Comparison of ENCODE assay signal across 9 mouse cellular contexts in the genomic region with DNA sequence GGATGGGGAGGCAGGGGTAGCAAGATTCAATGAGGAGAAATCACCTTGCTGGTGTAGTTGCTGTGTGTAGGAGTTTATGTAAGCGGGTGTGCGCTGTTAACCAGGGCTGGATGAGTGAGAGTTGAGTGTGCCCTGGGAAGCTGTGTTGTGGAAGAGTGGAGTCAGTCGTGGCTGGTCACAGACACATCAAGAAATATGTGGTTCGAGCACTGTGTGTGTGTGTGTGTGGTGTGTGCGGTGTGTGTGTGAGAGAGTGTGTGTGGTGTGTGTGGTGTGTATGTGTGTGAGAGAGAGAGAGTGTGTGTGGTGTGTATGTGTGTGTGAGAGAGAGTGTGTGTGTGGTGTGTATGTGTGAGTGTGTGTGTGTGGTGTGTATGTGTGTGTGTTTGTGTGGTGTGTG. TPM values are rescaled to one million over a fixed set of nuclear protein-coding genes. Genes with fewer than 3 reads are reported as not detected.
DNase-seq lines count a peak whose midpoint lies in the region; ATAC-seq lines count a peak whose summit lies in the region.
"Had no signal": no experiment of that assay in that cellular context is flagged by ENCODE, and none has a peak within 500 bp of the region (broad histone marks: within the 10 kb centered on the region; RNA-seq: fewer than 3 reads in every experiment).

No protein-coding gene starts in this region.

- no peak overlapping the region for H3K27ac ChIP-seq in kidney, embryonic 14.5 days (ENCODE audit: low read depth, low read length)
- no peak overlapping the region for H3K27ac ChIP-seq in embryonic facial prominence, embryonic 13.5 days
- H3K27ac ChIP-seq in hindbrain, embryonic 16.5 days (ENCODE audit: low read depth, low read length), result no peak overlapping the region
- no peak overlapping the region for H3K27ac ChIP-seq in midbrain, embryonic 15.5 days

- peak overlapping the region; percentile 29; the same call in 1 of the 2 replicates for H3K4me3 ChIP-seq in kidney, embryonic 14.5 days (ENCODE audit: low read length)
- H3K4me3 ChIP-seq in embryonic facial prominence, embryonic 13.5 days, result peak overlapping the region; percentile 45
- H3K4me3 ChIP-seq in hindbrain, embryonic 16.5 days (ENCODE audit: low read length), result peak overlapping the region; percentile 30
- H3K4me3 ChIP-seq in midbrain, embryonic 15.5 days, result no peak overlapping the region

- H3K4me1 ChIP-seq in kidney, embryonic 14.5 days (ENCODE audit: control insufficient read depth, insufficient read depth, low read length), result no peaks in the 10 kb centered on the region; the same call in 1 of the 2 replicates
- H3K4me1 ChIP-seq in embryonic facial prominence, embryonic 13.5 days, result peaks cover 24% of the 10 kb centered on the region
- peaks cover 11% of the 10 kb centered on the region for H3K4me1 ChIP-seq in hindbrain, embryonic 16.5 days (ENCODE audit: control insufficient read depth, insufficient read depth, low read depth, low read length)
- H3K4me1 ChIP-seq in midbrain, embryonic 15.5 days, result peaks cover 12% of the 10 kb centered on the region

- H3K9me3 ChIP-seq in kidney, embryonic 14.5 days (ENCODE audit: control insufficient read depth, low read length), result no peaks in the 10 kb centered on the region
- H3K9me3 ChIP-seq in embryonic facial prominence, embryonic 13.5 days, result no peaks in the 10 kb centered on the region
- H3K9me3 ChIP-seq in hindbrain, embryonic 16.5 days (ENCODE audit: control insufficient read depth, low read length), result no peaks in the 10 kb centered on the region
- H3K9me3 ChIP-seq in midbrain, embryonic 15.5 days, result no peaks in the 10 kb centered on the region

- H3K4me2 ChIP-seq in kidney, embryonic 14.5 days (replicated peaks; ENCODE audit: low read depth, low read length), result peak overlapping the region; percentile 47
- peak overlapping the region; percentile 69 for H3K4me2 ChIP-seq in embryonic facial prominence, embryonic 13.5 days
- H3K4me2 ChIP-seq in hindbrain, embryonic 16.5 days (ENCODE audit: low read length), result peak overlapping the region; percentile 59; the same call in 1 of the 2 replicates
- H3K4me2 ChIP-seq in midbrain, embryonic 15.5 days, result peak overlapping the region; percentile 45; the same call in 1 of the 2 replicates

- no peak overlapping the region for H3K9ac ChIP-seq in kidney, embryonic 14.5 days (ENCODE audit: low read depth, low read length)
- H3K9ac ChIP-seq in embryonic facial prominence, embryonic 13.5 days, result peak overlapping the region; percentile 69; the same call in 1 of the 2 replicates
- H3K9ac ChIP-seq in hindbrain, embryonic 16.5 days (ENCODE audit: low read depth, low read length), result no peak overlapping the region
- H3K9ac ChIP-seq in midbrain, embryonic 15.5 days, result no peak overlapping the region

- no peaks in the 10 kb centered on the region for H3K36me3 ChIP-seq in kidney, embryonic 14.5 days (ENCODE audit: control insufficient read depth, insufficient read depth, low read length)
- no peaks in the 10 kb centered on the region for H3K36me3 ChIP-seq in embryonic facial prominence, embryonic 13.5 days
- H3K36me3 ChIP-seq in hindbrain, embryonic 16.5 days (ENCODE audit: control insufficient read depth, insufficient read depth, low read length), result no peaks in the 10 kb centered on the region
- no peaks in the 10 kb centered on the region for H3K36me3 ChIP-seq in midbrain, embryonic 15.5 days (replicated peaks)

- 59% methylated on average over 5 of the region's 5 CpGs for WGBS in kidney, embryonic 14.5 days
- WGBS in embryonic facial prominence, embryonic 13.5 days, result 68% methylated on average over 5 of the region's 5 CpGs
- 62% methylated on average over 5 of the region's 5 CpGs for WGBS in hindbrain, embryonic 16.5 days
- WGBS in midbrain, embryonic 15.5 days, result 72% methylated on average over 5 of the region's 5 CpGs

- no peak for DNase-seq in kidney, adult 11 months
- DNase-seq in cerebellum, adult 11-12 months, result no peak
- DNase-seq in adrenal gland, adult 18-20 months (ENCODE audit: low spot score in 2 of 2), result no peak
- no peak for DNase-seq in gastrocnemius, postnatal 4 days (ENCODE audit: low spot score in 2 of 2)
- DNase-seq: adrenal gland, postnatal 25 days had no signal

- peak; percentile 13; the same call in 1 of the 2 replicates for ATAC-seq in kidney, embryonic 14.5 days (ENCODE audit: low FRiP score, low TSS enrichment)
- ATAC-seq in embryonic facial prominence, embryonic 13.5 days (ENCODE audit: insufficient number of reproducible peaks, insufficient read depth, low FRiP score, low TSS enrichment, low read depth), result no peak
- ATAC-seq in hindbrain, embryonic 16.5 days, result no peak
- ATAC-seq in midbrain, embryonic 15.5 days (replicated peaks), result no peak

- peaks cover 16% of the 10 kb centered on the region for H3K27me3 ChIP-seq in kidney, embryonic 14.5 days (ENCODE audit: control insufficient read depth, insufficient read depth, low read length)
- H3K27me3 ChIP-seq in embryonic facial prominence, embryonic 13.5 days, result peaks cover 53% of the 10 kb centered on the region
- H3K27me3 ChIP-seq in hindbrain, embryonic 16.5 days (replicated peaks; ENCODE audit: control insufficient read depth, insufficient read depth, low read length), result peaks cover 23% of the 10 kb centered on the region
- peaks cover 25% of the 10 kb centered on the region for H3K27me3 ChIP-seq in midbrain, embryonic 15.5 days (replicated peaks)

RNA-seq across cellular contexts. Expression of a gene that starts 1.8 kb away (rescaled TPM):
- polyA plus RNA-seq in kidney, embryonic 14.5 days (2014; fragmentation: Nextera tagmentation; extraction: Ambion mirVana), result 10.2 and 15.9 TPM in 2 replicates
- polyA plus RNA-seq in embryonic facial prominence, embryonic 13.5 days (2015; fragmentation: Nextera tagmentation; extraction: Ambion mirVana), result 6.7 and 7.2 TPM in 2 replicates
- 27.2 and 33.9 TPM in 2 replicates for polyA plus RNA-seq in hindbrain, embryonic 16.5 days (2015; fragmentation: Nextera tagmentation; extraction: Ambion mirVana)
- polyA plus RNA-seq in midbrain, embryonic 15.5 days (2015; fragmentation: Nextera tagmentation; extraction: Ambion mirVana), result 24.2 and 28.7 TPM in 2 replicates
- 10 to 100 TPM; 18.5 to 19.5 TPM for total RNA-seq in adrenal gland, adult 18-20 months (2021)
- total RNA-seq in gastrocnemius, postnatal 4 days (2021), result 10 to 100 TPM; 16.9 to 19.0 TPM

RNA-seq across cellular contexts. Expression of a gene that starts 12.5 kb away (rescaled TPM):
- 3.4 and 4.5 TPM in 2 replicates for polyA plus RNA-seq in kidney, embryonic 14.5 days (2014; fragmentation: Nextera tagmentation; extraction: Ambion mirVana)
- 4.7 and 4.9 TPM in 2 replicates for polyA plus RNA-seq in embryonic facial prominence, embryonic 13.5 days (2015; fragmentation: Nextera tagmentation; extraction: Ambion mirVana)
- 2.3 and 3.4 TPM in 2 replicates for polyA plus RNA-seq in hindbrain, embryonic 16.5 days (2015; fragmentation: Nextera tagmentation; extraction: Ambion mirVana)
- 1.3 and 1.6 TPM in 2 replicates for polyA plus RNA-seq in midbrain, embryonic 15.5 days (2015; fragmentation: Nextera tagmentation; extraction: Ambion mirVana)
- total RNA-seq in adrenal gland, adult 18-20 months (2021), result 10 to 100 TPM; 30.6 to 55.5 TPM
- 1 to 10 TPM; 1.1 to 2.7 TPM for total RNA-seq in gastrocnemius, postnatal 4 days (2021)

RNA-seq across cellular contexts. Expression of a gene that starts 19.5 kb away (rescaled TPM):
- 68.7 and 95.2 TPM in 2 replicates for polyA plus RNA-seq in kidney, embryonic 14.5 days (2014; fragmentation: Nextera tagmentation; extraction: Ambion mirVana)
- 50.1 and 59.3 TPM in 2 replicates for polyA plus RNA-seq in embryonic facial prominence, embryonic 13.5 days (2015; fragmentation: Nextera tagmentation; extraction: Ambion mirVana)
- 30.0 and 36.9 TPM in 2 replicates for polyA plus RNA-seq in hindbrain, embryonic 16.5 days (2015; fragmentation: Nextera tagmentation; extraction: Ambion mirVana)
- 22.0 and 22.7 TPM in 2 replicates for polyA plus RNA-seq in midbrain, embryonic 15.5 days (2015; fragmentation: Nextera tagmentation; extraction: Ambion mirVana)
- 10 to 100 TPM; 13.5 to 16.7 TPM for total RNA-seq in adrenal gland, adult 18-20 months (2021)
- total RNA-seq in gastrocnemius, postnatal 4 days (2021), result 10 to 100 TPM; 23.5 to 25.1 TPM

RNA-seq across cellular contexts. Expression of a gene that starts 28.6 kb away (rescaled TPM):
- polyA plus RNA-seq in kidney, embryonic 14.5 days (2014; fragmentation: Nextera tagmentation; extraction: Ambion mirVana), result not detected in 2 replicates
- not detected in 2 replicates for polyA plus RNA-seq in embryonic facial prominence, embryonic 13.5 days (2015; fragmentation: Nextera tagmentation; extraction: Ambion mirVana)
- polyA plus RNA-seq in hindbrain, embryonic 16.5 days (2015; fragmentation: Nextera tagmentation; extraction: Ambion mirVana), result 0.34 and 0.67 TPM in 2 replicates
- polyA plus RNA-seq in midbrain, embryonic 15.5 days (2015; fragmentation: Nextera tagmentation; extraction: Ambion mirVana), result 0.60 and 0.84 TPM in 2 replicates
- total RNA-seq in adrenal gland, adult 18-20 months (2021), result under 1 TPM in 1 of 2 experiments, not detected in 1; 0.46 TPM
- total RNA-seq in gastrocnemius, postnatal 4 days (2021), result not detected

RNA-seq across cellular contexts. Expression of a gene that starts 52.8 kb away (rescaled TPM):
- 33.7 and 47.7 TPM in 2 replicates for polyA plus RNA-seq in kidney, embryonic 14.5 days (2014; fragmentation: Nextera tagmentation; extraction: Ambion mirVana)
- polyA plus RNA-seq in embryonic facial prominence, embryonic 13.5 days (2015; fragmentation: Nextera tagmentation; extraction: Ambion mirVana), result 42.7 and 44.4 TPM in 2 replicates
- polyA plus RNA-seq in hindbrain, embryonic 16.5 days (2015; fragmentation: Nextera tagmentation; extraction: Ambion mirVana), result 12.9 and 16.4 TPM in 2 replicates
- 16.9 and 18.7 TPM in 2 replicates for polyA plus RNA-seq in midbrain, embryonic 15.5 days (2015; fragmentation: Nextera tagmentation; extraction: Ambion mirVana)
- 10 to 100 TPM; 26.4 to 30.4 TPM for total RNA-seq in adrenal gland, adult 18-20 months (2021)
- 10 to 100 TPM; 14.9 to 16.8 TPM for total RNA-seq in gastrocnemius, postnatal 4 days (2021)
